Mouse (Mus musculus): Measurements from ENCODE around the gene Sh3rf1.
"Not testable (repeated sequence)": the region's sequence is repeated elsewhere in the genome, so short reads cannot be mapped to it uniquely, and the experiment has no call there.

The Sh3rf1 gene

GRCm38 (mm10) chr8:61373303-61373702 is 149.6 kb downstream of the Sh3rf1 start:
- DNase-seq (ENCODE audit: low spot score in 2 of 2), result no peak

DNA sequence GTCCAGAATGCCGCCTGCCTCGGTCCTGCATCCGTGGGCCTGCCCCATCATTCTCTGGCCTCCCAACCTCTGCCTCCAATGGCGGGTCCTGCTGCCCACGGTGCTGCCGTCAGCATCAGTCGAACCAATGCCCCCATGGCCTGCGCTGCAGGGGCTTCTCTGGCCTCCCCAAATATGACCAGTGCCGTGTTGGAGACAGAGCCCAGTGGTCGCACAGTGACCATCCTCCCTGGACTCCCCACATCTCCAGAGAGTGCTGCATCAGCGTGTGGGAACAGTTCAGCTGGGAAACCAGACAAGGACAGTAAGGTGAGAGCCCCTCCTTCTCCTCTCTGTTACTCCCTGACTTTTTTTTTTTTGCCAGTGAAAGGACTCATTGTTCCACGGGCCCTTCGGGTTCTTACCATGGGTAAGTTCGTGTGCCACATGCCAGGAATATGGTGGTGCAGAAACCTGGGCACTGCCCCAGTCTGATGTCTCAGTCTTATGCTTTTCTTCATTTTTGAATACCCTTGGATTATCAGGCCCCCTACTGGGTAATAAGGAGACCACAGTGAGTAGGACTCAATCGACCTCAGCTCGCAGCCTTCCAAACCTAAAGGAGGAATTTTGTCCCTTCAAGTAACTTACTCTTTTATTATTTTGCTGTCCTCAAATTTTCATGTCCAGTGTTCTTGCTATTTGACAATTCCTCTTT is 150.5 kb downstream of the Sh3rf1 start:
- DNase-seq (ENCODE audit: low spot score in 2 of 2), result no peak

GRCm38 (mm10) chr8:61375205-61375604 is 151.5 kb downstream of the Sh3rf1 start:
- no peak for DNase-seq (ENCODE audit: low spot score in 2 of 2)

DNA sequence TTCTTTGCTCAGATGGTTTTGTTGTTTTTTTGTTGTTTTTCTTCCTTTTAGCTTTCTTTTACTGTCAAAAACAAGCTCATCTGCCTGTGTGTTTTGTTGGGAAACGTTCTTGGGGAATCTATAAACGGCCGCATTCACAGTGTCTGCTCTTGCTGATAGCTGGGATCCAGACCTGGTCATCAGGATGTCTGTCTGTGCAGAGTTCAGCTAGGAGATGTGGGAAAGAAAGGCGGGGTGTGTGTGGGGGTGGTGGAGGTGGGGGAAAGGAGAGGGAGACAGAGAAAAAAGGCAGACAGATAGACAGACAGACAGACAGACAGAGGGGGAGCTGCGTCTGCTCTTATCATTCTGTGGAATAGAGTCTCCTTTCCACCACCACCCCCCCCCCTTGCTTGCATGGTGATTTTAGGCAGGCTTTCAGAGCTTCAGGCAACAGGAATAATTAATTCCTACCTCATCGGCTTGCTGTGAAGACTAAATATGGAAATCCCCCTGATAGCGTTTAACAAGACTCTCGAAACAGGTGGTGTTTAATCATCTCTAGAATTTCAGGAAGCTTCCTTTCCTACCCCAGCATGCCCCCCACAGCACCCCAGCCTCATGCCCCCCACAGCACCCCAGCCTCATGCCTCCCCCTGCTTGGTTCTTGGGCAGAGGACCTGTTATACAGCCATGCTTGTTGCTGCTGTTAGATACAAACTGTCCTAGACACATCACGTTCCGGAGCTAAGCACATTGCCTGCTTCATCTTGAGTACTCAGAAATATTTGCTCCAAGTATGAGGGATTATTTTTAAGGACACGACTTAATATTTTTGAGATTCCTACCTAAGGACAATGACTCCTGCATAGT is 155.4 kb downstream of the Sh3rf1 start:
- no peak for DNase-seq (ENCODE audit: low spot score in 2 of 2)

DNA sequence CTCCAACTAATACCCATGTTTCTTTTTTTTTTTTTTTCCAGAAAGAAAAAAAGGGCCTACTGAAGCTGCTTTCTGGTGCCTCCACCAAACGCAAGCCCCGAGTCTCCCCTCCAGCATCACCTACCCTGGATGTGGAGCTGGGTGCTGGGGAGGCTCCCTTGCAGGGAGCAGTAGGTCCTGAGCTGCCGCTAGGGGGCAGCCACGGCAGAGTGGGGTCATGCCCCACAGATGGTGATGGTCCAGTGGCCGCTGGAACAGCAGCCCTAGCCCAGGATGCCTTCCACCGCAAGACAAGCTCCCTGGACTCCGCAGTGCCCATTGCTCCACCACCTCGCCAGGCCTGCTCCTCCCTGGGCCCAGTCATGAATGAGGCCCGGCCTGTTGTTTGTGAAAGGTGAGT is 160.9 kb downstream of the Sh3rf1 start:
- no peak for DNase-seq (ENCODE audit: low spot score in 2 of 2)

GRCm38 (mm10) chr8:61385502-61386191 is 162.0 kb downstream of the Sh3rf1 start:
- no peak for DNase-seq (ENCODE audit: low spot score in 2 of 2)

- DNase-seq (ENCODE audit: low spot score in 2 of 2), result no peak
Measured at GRCm38 (mm10) chr8:61386645-61387044, 163.0 kb downstream of the Sh3rf1 start.

GRCm38 (mm10) chr8:61387501-61387963 is 163.9 kb downstream of the Sh3rf1 start:
- DNase-seq (ENCODE audit: low spot score in 2 of 2), result no peak

GRCm38 (mm10) chr8:61388341-61388740 is 164.7 kb downstream of the Sh3rf1 start:
- DNase-seq (ENCODE audit: low spot score in 2 of 2), result no peak

GRCm38 (mm10) chr8:61390307-61391057 is 166.8 kb downstream of the Sh3rf1 start:
- DNase-seq (ENCODE audit: low spot score in 2 of 2), result no peak

GRCm38 (mm10) chr8:61391058-61391434 is 167.4 kb downstream of the Sh3rf1 start:
- DNase-seq (ENCODE audit: low spot score in 2 of 2), result peak in 1 of 2 experiments; percentile 21

- peak; percentile 17 to 19 for DNase-seq (ENCODE audit: low spot score in 2 of 2)
Measured at GRCm38 (mm10) chr8:61397139-61397538, 173.5 kb downstream of the Sh3rf1 start.

DNA sequence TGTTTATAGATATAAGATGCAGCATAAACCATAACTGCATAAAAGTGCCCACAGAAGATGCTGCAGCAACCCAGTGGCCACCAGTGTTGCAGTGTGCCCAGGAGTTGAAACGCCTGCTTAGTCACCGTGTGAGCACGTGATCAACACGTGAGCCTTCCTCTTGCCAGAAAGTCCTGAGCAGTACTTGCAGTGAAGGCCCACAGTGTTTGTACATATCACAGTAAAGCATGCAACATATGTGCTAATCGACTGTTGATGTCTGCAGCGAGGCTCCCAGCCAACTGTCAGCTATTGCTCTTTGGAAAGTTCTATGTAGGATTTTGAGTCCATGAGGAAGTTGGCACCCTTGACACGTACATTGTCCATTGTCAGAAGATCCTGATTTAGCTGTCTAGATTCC is 174.1 kb downstream of the Sh3rf1 start:
- DNase-seq (ENCODE audit: low spot score in 2 of 2), result no peak

DNA sequence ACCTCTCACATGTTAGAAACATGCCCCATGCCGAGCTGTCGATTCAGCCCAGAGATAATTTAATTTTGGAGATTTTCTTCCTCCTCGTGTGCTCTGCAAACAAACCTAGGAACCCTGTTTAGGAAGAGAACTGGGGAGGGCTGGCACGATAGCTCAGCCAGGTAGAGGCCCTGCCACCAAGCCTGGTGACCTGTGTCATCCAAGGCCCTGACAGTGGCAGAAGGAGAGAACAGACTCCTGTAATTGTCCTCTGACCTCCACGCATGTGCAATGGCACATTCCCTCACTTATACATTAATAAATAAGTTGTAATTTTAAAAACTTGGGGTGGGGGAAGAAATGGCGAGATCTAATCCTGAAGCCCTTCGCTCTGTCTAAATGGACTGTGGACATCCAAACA is 179.2 kb downstream of the Sh3rf1 start:
- no peak for DNase-seq (ENCODE audit: low spot score in 2 of 2)

GRCm38 (mm10) chr8:61403266-61404177 is 179.8 kb downstream of the Sh3rf1 start:
- no peak for DNase-seq (ENCODE audit: low spot score in 2 of 2)

DNA sequence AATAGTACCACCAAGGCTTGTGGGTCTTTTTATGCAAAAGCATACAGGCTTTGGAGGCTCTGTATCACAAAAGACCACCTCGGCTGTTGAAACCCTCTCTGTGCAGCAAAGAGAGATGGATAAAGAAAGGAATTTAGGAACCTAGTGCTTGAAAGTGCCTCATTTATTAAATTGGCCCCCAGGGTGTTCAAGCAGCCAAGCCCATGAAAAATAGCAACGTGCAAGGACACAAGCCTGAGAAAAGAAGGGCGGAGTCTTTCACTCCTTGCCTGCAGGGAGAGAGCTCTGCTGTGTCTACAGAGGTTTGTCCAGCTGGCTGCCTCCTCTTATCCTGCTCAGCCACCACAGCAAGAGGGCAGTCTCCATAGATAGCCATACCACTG is 180.5 kb downstream of the Sh3rf1 start:
- no peak for DNase-seq (ENCODE audit: low spot score in 2 of 2)

DNA sequence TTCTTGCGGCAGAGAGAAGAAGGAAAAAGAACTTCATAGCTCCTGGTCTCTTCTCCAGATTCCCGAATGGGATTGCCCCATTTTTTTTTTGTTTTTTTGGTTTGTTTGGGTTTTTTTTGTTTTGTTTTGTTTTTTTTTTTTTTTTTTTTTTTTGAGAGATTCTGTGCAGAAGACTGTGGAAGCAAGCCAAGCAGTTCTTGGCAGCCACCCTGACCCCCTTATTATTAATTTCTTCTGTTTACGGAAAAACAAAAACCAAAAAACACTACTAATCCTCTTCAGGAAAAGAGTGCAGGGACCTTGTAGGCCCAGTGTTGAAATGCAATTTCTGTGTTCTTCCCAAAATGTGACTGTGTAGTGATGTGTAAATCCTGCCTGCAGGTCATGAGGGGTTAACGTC is 185.4 kb downstream of the Sh3rf1 start:
- DNase-seq (ENCODE audit: low spot score in 2 of 2), result no peak

GRCm38 (mm10) chr8:61409712-61410111 is 186.0 kb downstream of the Sh3rf1 start:
- not testable (repeated sequence) for DNase-seq (ENCODE audit: low spot score in 2 of 2)

GRCm38 (mm10) chr8:61419521-61419920 is 195.8 kb downstream of the Sh3rf1 start:
- DNase-seq (ENCODE audit: low spot score in 2 of 2), result no peak

DNA sequence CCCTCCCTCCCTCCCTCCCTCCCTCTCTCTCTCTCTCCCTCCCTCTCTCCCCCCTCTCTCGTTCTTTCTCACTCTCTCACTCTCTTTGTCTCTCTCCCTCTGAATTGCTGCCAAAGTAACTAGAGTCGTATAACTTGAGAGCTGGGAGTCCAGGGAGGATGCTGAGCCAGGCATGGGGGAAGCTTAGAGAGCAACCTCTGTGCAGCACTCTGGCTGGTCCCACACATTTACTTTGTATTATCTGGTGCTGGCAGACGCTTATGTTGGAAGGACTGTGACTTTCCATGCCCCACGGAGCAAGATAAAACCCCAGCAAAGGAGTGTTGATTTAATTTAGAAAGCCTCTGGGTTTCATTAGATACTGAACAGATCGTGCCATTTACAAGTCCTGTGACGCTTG is 196.5 kb downstream of the Sh3rf1 start:
- no peak for DNase-seq (ENCODE audit: low spot score in 2 of 2)

- DNase-seq (ENCODE audit: low spot score in 2 of 2), result no peak
Measured at GRCm38 (mm10) chr8:61421606-61422005, 197.9 kb downstream of the Sh3rf1 start.

Measured in heart, adult 9 months (tissue).